Mouse (Mus musculus) left cerebral cortex, adult 11 months (tissue): ENCODE measurements at regions not wholly inside any gene's neighbourhood (a gene's known extent, or its start where the extent isn't known, plus 50 kb on each side); places are given as distances from the start of the nearest gene placed in this dataset.

ENCODE experiments used
- DNase-seq: peaks from one replicate; pipeline ENCODE4 v3.0.0; 2022; ENCODE audit warnings: low spot score

- DNase-seq = no peak
These were observed 60.4 kb upstream of the Ppara start for GRCm38 (mm10) chr15:85674191-85674984.

- no peak for DNase-seq
These were observed 59.7 kb upstream of the Ppara start for GRCm38 (mm10) chr15:85675126-85675525.

- DNase-seq = no peak
These were observed 59.0 kb upstream of the Ppara start for GRCm38 (mm10) chr15:85675736-85676135.

GRCm38 (mm10) chr15:85676156-85676555 is 58.6 kb upstream of the Ppara start:
- no peak for DNase-seq

GRCm38 (mm10) chr15:85676871-85677270 is 57.9 kb upstream of the Ppara start:
- no peak for DNase-seq

GRCm38 (mm10) chr15:85677381-85677780 is 57.4 kb upstream of the Ppara start:
- DNase-seq = no peak

- DNase-seq = no peak
These were observed 56.9 kb upstream of the Ppara start for GRCm38 (mm10) chr15:85677855-85678254.

GRCm38 (mm10) chr15:85678351-85678895 is 56.4 kb upstream of the Ppara start:
- DNase-seq = no peak

- DNase-seq = no peak
These were observed 55.6 kb upstream of the Ppara start for GRCm38 (mm10) chr15:85678981-85679708.

- DNase-seq = no peak
These were observed 54.8 kb upstream of the Ppara start for GRCm38 (mm10) chr15:85679864-85680428.

GRCm38 (mm10) chr15:85680460-85681224 is 54.1 kb upstream of the Ppara start:
- DNase-seq = no peak

GRCm38 (mm10) chr15:85682116-85682515 is 52.7 kb upstream of the Ppara start:
- DNase-seq = no peak

GRCm38 (mm10) chr15:85682780-85683179 is 52.0 kb upstream of the Ppara start:
- no peak for DNase-seq

- DNase-seq = no peak
These were observed 51.5 kb upstream of the Ppara start for GRCm38 (mm10) chr15:85683271-85683670.

GRCm38 (mm10) chr15:85683716-85684115 is 51.1 kb upstream of the Ppara start:
- no peak for DNase-seq

GRCm38 (mm10) chr15:85684164-85684708 is 50.5 kb upstream of the Ppara start:
- DNase-seq = no peak

GRCm38 (mm10) chr15:85684875-85685274 is 49.9 kb upstream of the Ppara start:
- DNase-seq = no peak
